Mouse (Mus musculus): ENCODE measurements around the gene Sorbs1. TPM values are rescaled to one million over a fixed set of nuclear protein-coding genes. Genes with fewer than 3 reads are reported as not detected.

Sorbs1 gene
- total and polyA plus RNA-seq, 3 experiments, result 2.1 to 6.2 (median 3.6) TPM

DNA sequence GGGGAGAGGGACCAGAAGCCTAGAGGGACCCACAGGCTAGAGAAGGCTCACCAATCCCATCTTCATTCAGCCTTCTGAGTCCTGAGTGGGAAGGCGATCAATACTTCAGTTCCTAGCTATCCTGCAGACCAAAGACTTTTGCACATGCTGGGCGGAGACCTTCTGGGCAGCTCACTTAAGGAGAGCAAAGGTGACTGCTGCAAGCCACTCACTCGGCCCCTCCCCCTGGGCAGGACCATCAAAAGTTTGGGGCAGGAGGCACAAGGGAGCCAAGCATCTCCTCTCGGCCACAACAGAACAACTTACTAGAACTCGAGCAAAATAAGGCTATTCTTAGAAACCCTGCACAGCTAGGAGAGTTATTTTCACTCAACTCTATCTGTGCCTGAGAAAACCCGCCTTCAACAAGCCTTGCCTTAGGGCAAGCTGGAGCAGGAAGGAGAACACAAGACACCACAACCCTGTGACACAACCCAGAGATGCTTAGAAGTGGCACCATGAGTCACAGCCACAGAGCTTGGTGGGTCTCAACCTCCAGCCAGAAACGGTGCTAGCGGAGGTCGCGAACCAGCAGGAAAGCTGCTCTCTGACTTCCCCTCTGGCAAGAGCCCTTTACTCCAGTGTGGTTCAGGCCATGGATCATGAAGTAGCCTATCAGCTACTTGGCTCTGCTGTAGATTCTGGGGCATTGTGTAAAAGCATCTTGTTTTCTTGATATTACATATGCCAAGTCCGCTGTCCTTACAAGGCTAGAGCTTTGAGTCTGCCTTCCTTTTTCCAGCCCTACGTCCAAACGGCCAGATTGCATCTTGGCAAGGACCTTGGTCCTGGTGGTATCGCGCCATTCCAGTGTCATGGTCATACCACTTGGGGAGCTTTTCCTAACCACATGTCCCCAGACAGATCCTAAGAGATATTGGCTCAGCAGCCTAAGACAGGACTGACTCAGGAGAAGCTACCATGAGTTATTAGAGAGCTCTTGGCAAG, 156.8 kb downstream of the Sorbs1 start:
- H3K27me3 ChIP-seq (replicated peaks), result no peaks in the 10 kb centered on the region
- TF ChIP-seq ELF1 (IDR thresholded peaks at IDR 0.05; ENCODE audit: low read depth, low read length) (no peak), USF1 (IDR thresholded peaks at IDR 0.05; ENCODE audit: low read depth, low read length) (no peak), CHD2 (IDR thresholded peaks at IDR 0.05; ENCODE audit: low read length) (no peak), MXI1 (IDR thresholded peaks at IDR 0.05; ENCODE audit: low read depth, low read length) (no peak), E2F4 (IDR thresholded peaks at IDR 0.05; ENCODE audit: insufficient replicate concordance, low read depth, low read length) (no peak), ETS1 (conservative IDR thresholded peaks at IDR 0.05; ENCODE audit: low read depth, low read length) (no peak), PAX5 (IDR thresholded peaks at IDR 0.05; ENCODE audit: low read length) (no peak), BHLHE40 (IDR thresholded peaks at IDR 0.05; ENCODE audit: low read depth, low read length) (no peak), EP300 (IDR thresholded peaks at IDR 0.05; ENCODE audit: low read length) (no peak), TCF12 (IDR thresholded peaks at IDR 0.05; ENCODE audit: low read depth, low read length) (no peak), POLR2AphosphoS2 (IDR thresholded peaks at IDR 0.05; ENCODE audit: low read depth, low read length) (no peak)
- H3K9me3 ChIP-seq (replicated peaks; ENCODE audit: low read length), result no peaks in the 10 kb centered on the region
- dilution Hi-C loops (cut with MboI; ENCODE audit: extremely low pct_ligation_motif_present, extremely low pct_unique_long_range_greater_than_20kb, low sequenced_read_pairs) (no loop called here), in situ Hi-C loops (cut with MboI; ENCODE audit: low pct_ligation_motif_present, low pct_unique_long_range_greater_than_20kb, low sequenced_read_pairs) (no loop called here)
- H3K79me2 ChIP-seq (replicated peaks; ENCODE audit: control insufficient read depth, extremely low read depth, insufficient read depth, poor library complexity, severe bottlenecking), result no peaks in the 10 kb centered on the region
- H3K4me1 ChIP-seq (ENCODE audit: control insufficient read depth in 1 of 2, insufficient read depth in 2 of 2), result no peaks in the 10 kb centered on the region
- H3K4me2 ChIP-seq (ENCODE audit: insufficient read depth, low read depth, poor library complexity, severe bottlenecking), result no peak overlapping the region
- peaks cover 0 to 8% of the 10 kb centered on the region in 2 experiments for H3K36me3 ChIP-seq (replicated peaks in 1 of 2; ENCODE audit: control insufficient read depth in 1 of 2, insufficient read depth in 1 of 2, low read length in 1 of 2)
- DNase-seq (ENCODE audit: extremely low read depth), result no peak
- no peak overlapping the region for H3K4me3 ChIP-seq (replicated peaks in 1 of 3; ENCODE audit: low read depth in 2 of 3, low read length in 2 of 3, poor library complexity in 1 of 3)
- H3K9ac ChIP-seq (ENCODE audit: insufficient read depth, low read depth), result no peak overlapping the region
- no peak overlapping the region for H3K27ac ChIP-seq (ENCODE audit: insufficient read depth, low read depth)

DNA sequence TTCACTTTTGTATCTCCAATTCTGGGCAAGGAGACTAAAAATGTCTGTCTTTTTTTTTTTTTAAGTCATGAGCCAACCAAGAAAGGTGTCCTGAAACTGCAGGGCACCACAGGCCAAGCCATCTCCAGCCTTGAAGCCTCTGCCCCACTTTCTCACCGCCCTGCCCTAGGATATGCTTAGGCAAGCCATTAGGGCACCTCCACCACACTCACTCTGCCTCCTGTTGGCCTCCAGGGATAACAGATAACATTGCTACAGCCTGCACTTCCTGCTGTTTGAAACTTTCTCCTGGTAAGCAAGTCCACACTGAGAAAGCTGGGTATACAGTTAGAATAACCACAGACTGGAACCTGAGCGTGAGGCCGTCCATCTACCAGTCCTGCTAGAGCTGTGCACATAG, 158.5 kb downstream of the Sorbs1 start:
- dilution Hi-C loops (cut with MboI; ENCODE audit: extremely low pct_ligation_motif_present, extremely low pct_unique_long_range_greater_than_20kb, low sequenced_read_pairs), result no loop called here
- DNase-seq (ENCODE audit: extremely low read depth), result no peak
- Histone ChIP-seq H3K4me1 (ENCODE audit: control insufficient read depth in 1 of 2, insufficient read depth in 2 of 2) (no peaks in the 10 kb centered on the region), H3K4me2 (ENCODE audit: insufficient read depth, low read depth, poor library complexity, severe bottlenecking) (no peak overlapping the region), H3K79me2 (replicated peaks; ENCODE audit: control insufficient read depth, extremely low read depth, insufficient read depth, poor library complexity, severe bottlenecking) (no peaks in the 10 kb centered on the region), H3K4me3 (replicated peaks in 1 of 3; ENCODE audit: low read depth in 2 of 3, low read length in 2 of 3, poor library complexity in 1 of 3) (no peak overlapping the region), H3K9ac (ENCODE audit: insufficient read depth, low read depth) (no peak overlapping the region), H3K36me3 (replicated peaks in 1 of 2; ENCODE audit: control insufficient read depth in 1 of 2, insufficient read depth in 1 of 2, low read length in 1 of 2) (peaks cover 0 to 16% of the 10 kb centered on the region in 2 experiments), H3K27me3 (replicated peaks) (no peaks in the 10 kb centered on the region), H3K9me3 (replicated peaks; ENCODE audit: low read length) (no peaks in the 10 kb centered on the region), H3K27ac (ENCODE audit: insufficient read depth, low read depth) (no peak overlapping the region)
- in situ Hi-C loops (cut with MboI; ENCODE audit: low pct_ligation_motif_present, low pct_unique_long_range_greater_than_20kb, low sequenced_read_pairs), result no loop called here
- TF ChIP-seq ZMIZ1 (IDR thresholded peaks at IDR 0.05; ENCODE audit: low read depth, low read length), result no peak
- TF ChIP-seq USF1 (IDR thresholded peaks at IDR 0.05; ENCODE audit: low read depth, low read length), result no peak
- no peak for TF ChIP-seq NELFE (IDR thresholded peaks at IDR 0.05; ENCODE audit: low read depth, low read length)
- TF ChIP-seq MAZ (IDR thresholded peaks at IDR 0.05; ENCODE audit: low read depth, low read length), result no peak
- no peak for TF ChIP-seq POLR2AphosphoS2 (IDR thresholded peaks at IDR 0.05; ENCODE audit: low read depth, low read length)
- TF ChIP-seq RAD21 (IDR thresholded peaks at IDR 0.05; ENCODE audit: low read depth, low read length), result no peak
- TF ChIP-seq BHLHE40 (IDR thresholded peaks at IDR 0.05; ENCODE audit: low read depth, low read length), result no peak
- no peak for TF ChIP-seq USF2 (conservative IDR thresholded peaks at IDR 0.05; ENCODE audit: low read depth, low read length)
- TF ChIP-seq E2F4 (IDR thresholded peaks at IDR 0.05; ENCODE audit: insufficient replicate concordance, low read depth, low read length), result no peak
- TF ChIP-seq POLR2A (IDR thresholded peaks at IDR 0.05; ENCODE audit: low read depth, low read length), result no peak

All from CH12.LX (cell line).